Mouse (Mus musculus): ENCODE measurements around the gene Gpr153.

- TF ChIP-seq USF2 (IDR thresholded peaks at IDR 0.05; ENCODE audit: borderline replicate concordance in 1 of 2, insufficient read depth in 1 of 2, low read depth in 1 of 2, low read length in 2 of 2) (no peak), NELFE (IDR thresholded peaks at IDR 0.05; ENCODE audit: low read depth, low read length) (no peak), EP300 (IDR thresholded peaks at IDR 0.05; ENCODE audit: low read depth in 1 of 2, low read length in 2 of 2) (no peak), POLR2A (IDR thresholded peaks at IDR 0.05; ENCODE audit: control insufficient read depth in 1 of 2, insufficient read depth in 1 of 2, low read depth in 1 of 2, low read length in 2 of 2, poor library complexity in 1 of 2) (no peak), ELF1 (IDR thresholded peaks at IDR 0.05; ENCODE audit: low read depth, low read length) (no peak), MAFK (IDR thresholded peaks at IDR 0.05; ENCODE audit: borderline replicate concordance, low read depth, low read length) (no peak)
Observed at GRCm38 (mm10) chr4:152313211-152313632, 39.2 kb downstream of the Gpr153 start.

Measured in MEL (cell line).